Mouse (Mus musculus) stomach, postnatal 0 days (tissue): ENCODE data around the gene Abcb8.

ENCODE experiments used
- CTCF ChIP-seq: IDR thresholded peaks from 2 replicates; pipeline ENCODE4 v1.5.1; 2016; ENCODE audit warnings: antibody characterized with exemption, low read depth, mild to moderate bottlenecking, moderate library complexity
- EP300 ChIP-seq: optimal IDR thresholded peaks from 2 replicates; pipeline ENCODE3; 2016; ENCODE audit warnings: antibody characterized with exemption

DNA sequence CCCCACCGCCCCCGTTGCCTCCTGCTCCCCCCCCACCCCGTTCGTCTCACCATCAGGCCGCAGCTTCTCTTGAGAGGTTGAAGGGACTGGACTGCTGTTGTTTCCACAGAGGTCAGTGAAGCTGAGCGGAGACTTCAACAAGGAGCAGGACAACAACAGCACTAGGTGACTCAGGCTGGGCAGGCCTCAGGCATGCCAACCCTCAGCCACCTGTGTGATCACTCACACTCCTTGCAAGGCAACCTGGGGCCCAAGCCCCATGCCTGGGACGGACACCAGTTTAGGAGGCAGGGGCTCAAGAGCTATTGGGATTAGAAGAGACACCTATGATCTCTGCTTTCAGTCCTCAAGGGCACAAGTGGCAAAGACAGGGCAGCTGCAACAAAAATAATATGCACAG lies 1.6 kb upstream of the Abcb8 start, which contains the start of gene Atg9b:
- TF ChIP-seq CTCF (no peak), EP300 (no peak)
